Mouse (Mus musculus): ENCODE measurements around the gene Wfdc9.
A peak's percentile ranks its signal among the peaks of the same experiment; 100 is the strongest.

The Wfdc9 gene

GRCm38 (mm10) chr2:164656483-164656882, at the start of gene Wfdc9:
Gene Wfdc9, minus strand, starts transcription at chr2:164656583.
- no peak for DNase-seq (ENCODE audit: low spot score in 2 of 2)

- DNase-seq (ENCODE audit: low spot score in 2 of 2), result no peak
Measured at GRCm38 (mm10) chr2:164705991-164706390, 49.6 kb upstream of the Wfdc9 start.

GRCm38 (mm10) chr2:164705328-164705727, 48.9 kb upstream of the Wfdc9 start:
- DNase-seq (ENCODE audit: low spot score in 2 of 2), result no peak

GRCm38 (mm10) chr2:164704235-164704634, 47.9 kb upstream of the Wfdc9 start:
- no peak for DNase-seq (ENCODE audit: low spot score in 2 of 2)

GRCm38 (mm10) chr2:164701761-164702160, 45.4 kb upstream of the Wfdc9 start:
- no peak for DNase-seq (ENCODE audit: low spot score in 2 of 2)

- DNase-seq (ENCODE audit: low spot score in 2 of 2), result no peak
Measured at GRCm38 (mm10) chr2:164700959-164701358, 44.6 kb upstream of the Wfdc9 start.

GRCm38 (mm10) chr2:164698201-164698600, 41.8 kb upstream of the Wfdc9 start, which contains the start of gene Spint4:
Gene Spint4, plus strand, starts transcription at chr2:164698501.
- DNase-seq (ENCODE audit: low spot score in 2 of 2), result no peak

- DNase-seq (ENCODE audit: low spot score in 2 of 2), result no peak
Measured at GRCm38 (mm10) chr2:164684807-164685206, 28.4 kb upstream of the Wfdc9 start, which contains the start of gene Wfdc13. Gene Wfdc13, plus strand, starts transcription at chr2:164685107.

- DNase-seq (ENCODE audit: low spot score in 2 of 2), result peak in 1 of 2 experiments; percentile 23
Measured at GRCm38 (mm10) chr2:164679906-164680305, 23.5 kb upstream of the Wfdc9 start.

GRCm38 (mm10) chr2:164678848-164679625, 22.7 kb upstream of the Wfdc9 start:
- peak; percentile 64 to 87 for DNase-seq (ENCODE audit: low spot score in 2 of 2)

GRCm38 (mm10) chr2:164676916-164677685, 20.7 kb upstream of the Wfdc9 start:
- no peak for DNase-seq (ENCODE audit: low spot score in 2 of 2)

GRCm38 (mm10) chr2:164676103-164676502, 19.7 kb upstream of the Wfdc9 start:
- DNase-seq (ENCODE audit: low spot score in 2 of 2), result no peak

- no peak for DNase-seq (ENCODE audit: low spot score in 2 of 2)
Measured at GRCm38 (mm10) chr2:164673987-164674386, 17.6 kb upstream of the Wfdc9 start, which contains the start of gene Wfdc11. Gene Wfdc11, minus strand, starts transcription at chr2:164674087.

GRCm38 (mm10) chr2:164670938-164671337, 14.6 kb upstream of the Wfdc9 start:
- DNase-seq (ENCODE audit: low spot score in 2 of 2), result no peak

GRCm38 (mm10) chr2:164670261-164670660, 13.9 kb upstream of the Wfdc9 start:
- no peak for DNase-seq (ENCODE audit: low spot score in 2 of 2)

- no peak for DNase-seq (ENCODE audit: low spot score in 2 of 2)
Measured at GRCm38 (mm10) chr2:164664851-164665250, 8.5 kb upstream of the Wfdc9 start.

GRCm38 (mm10) chr2:164655858-164656257, 525 bp downstream of the Wfdc9 start, which contains the start of gene Wfdc10:
Gene Wfdc10, plus strand, starts transcription at chr2:164656046.
- DNase-seq (ENCODE audit: low spot score in 2 of 2), result peak; percentile 35 to 71

GRCm38 (mm10) chr2:164641881-164642673, 14.3 kb downstream of the Wfdc9 start:
- no peak for DNase-seq (ENCODE audit: low spot score in 2 of 2)

GRCm38 (mm10) chr2:164641129-164641528, 15.3 kb downstream of the Wfdc9 start:
- no peak for DNase-seq (ENCODE audit: low spot score in 2 of 2)

- DNase-seq (ENCODE audit: low spot score in 2 of 2), result no peak
Measured at GRCm38 (mm10) chr2:164638696-164639095, 17.7 kb downstream of the Wfdc9 start, which contains the start of gene Wfdc16. Gene Wfdc16, minus strand, starts transcription at chr2:164638796.

GRCm38 (mm10) chr2:164635266-164635665, 21.1 kb downstream of the Wfdc9 start:
- no peak for DNase-seq (ENCODE audit: low spot score in 2 of 2)

GRCm38 (mm10) chr2:164621775-164622174, 34.6 kb downstream of the Wfdc9 start:
- DNase-seq (ENCODE audit: low spot score in 2 of 2), result no peak

All from spleen, postnatal 10 days (tissue).